Mouse (Mus musculus) hindbrain, embryonic 11.5 days (tissue): ENCODE data around the gene Tnfsf14. TPM values are rescaled to one million over a fixed set of nuclear protein-coding genes. Genes with fewer than 3 reads are reported as not detected.

Source experiments
- polyA plus RNA-seq: library from polyadenylated mRNA; unstranded; fragments of >200 nt; fragmentation: Nextera tagmentation; extraction: Ambion mirVana; gene quantifications from 2 replicates; pipeline ENCODE4 v1.2.1, GENCODE M21; 2014

Tnfsf14 gene
- polyA plus RNA-seq, 1 experiment from 2014 or later, result 0.09 TPM

Other genes with a start within 250 kb of the Tnfsf14 start
- gene Acer1, start 212.1 kb downstream of the Tnfsf14 start, polyA plus RNA-seq, result not detected in 2 replicates
- gene Clpp, start 203.9 kb downstream of the Tnfsf14 start, polyA plus RNA-seq, result 146 and 152 TPM in 2 replicates
- 32.4 and 33.0 TPM in 2 replicates for gene Alkbh7, start 196.8 kb downstream of the Tnfsf14 start, polyA plus RNA-seq
- gene Pspn, start 194.2 kb downstream of the Tnfsf14 start, polyA plus RNA-seq, result 0.36 TPM in 1 of 2 replicates, not detected in the other
- gene Gtf2f1, start 182.9 kb downstream of the Tnfsf14 start, polyA plus RNA-seq, result 65.6 and 76.7 TPM in 2 replicates
- 0.33 TPM in 1 of 2 replicates, not detected in the other for gene Gm17949, start 182.7 kb downstream of the Tnfsf14 start, polyA plus RNA-seq
- gene Khsrp, start 162.7 kb downstream of the Tnfsf14 start, polyA plus RNA-seq, result 40.3 and 42.7 TPM in 2 replicates
- gene Slc25a41, start 152.5 kb downstream of the Tnfsf14 start, polyA plus RNA-seq, result not detected in 2 replicates
- gene Crb3, start 135.1 kb downstream of the Tnfsf14 start, polyA plus RNA-seq, result 2.1 and 3.6 TPM in 2 replicates
- 14.1 and 16.0 TPM in 2 replicates for gene Slc25a23, start 134.3 kb downstream of the Tnfsf14 start, polyA plus RNA-seq
- 2.9 and 3.8 TPM in 2 replicates for gene Dennd1c, start 115.7 kb downstream of the Tnfsf14 start, polyA plus RNA-seq
- gene Tubb4a, start 106.4 kb downstream of the Tnfsf14 start, polyA plus RNA-seq, result 165 and 191 TPM in 2 replicates
- gene Tnfsf9, start 88.9 kb downstream of the Tnfsf14 start, polyA plus RNA-seq, result 6.3 and 7.6 TPM in 2 replicates
- 0.28 TPM in 1 of 2 replicates, not detected in the other for gene Cd70, start 44.4 kb downstream of the Tnfsf14 start, polyA plus RNA-seq
- 0.36 and 0.82 TPM in 2 replicates for gene C3, start 34.0 kb upstream of the Tnfsf14 start, polyA plus RNA-seq
- 23.5 and 23.9 TPM in 2 replicates for gene Gpr108, start 54.3 kb upstream of the Tnfsf14 start, polyA plus RNA-seq
- gene Trip10, start 55.3 kb upstream of the Tnfsf14 start, polyA plus RNA-seq, result 21.8 and 21.9 TPM in 2 replicates
- gene Vav1, start 84.9 kb upstream of the Tnfsf14 start, polyA plus RNA-seq, result 2.5 and 2.6 TPM in 2 replicates
- 3.3 and 4.8 TPM in 2 replicates for gene Adgre1, start 164.5 kb upstream of the Tnfsf14 start, polyA plus RNA-seq